Mouse (Mus musculus): ENCODE data around the gene Zfp831. TPM values are rescaled to one million over a fixed set of nuclear protein-coding genes. Genes with fewer than 3 reads are reported as not detected.

Gene Zfp831
- polyA plus RNA-seq, 1 experiment from 2014 or later, result not detected

GRCm38 (mm10) chr2:174735270-174735669 is 91.9 kb downstream of the Zfp831 start:
- Histone ChIP-seq H3K27me3 (ENCODE audit: control insufficient read depth, insufficient read depth, low read length) (no peaks in the 10 kb centered on the region), H3K27ac (ENCODE audit: low read depth, low read length) (no peak overlapping the region), H3K9me3 (ENCODE audit: control insufficient read depth, low read length) (no peaks in the 10 kb centered on the region), H3K4me2 (ENCODE audit: low read depth) (no peak overlapping the region), H3K36me3 (ENCODE audit: control insufficient read depth, insufficient read depth, low read length) (no peaks in the 10 kb centered on the region), H3K9ac (ENCODE audit: low read length) (no peak overlapping the region), H3K4me3 (ENCODE audit: low read depth, low read length) (no peak overlapping the region), H3K4me1 (ENCODE audit: control insufficient read depth, insufficient read depth, low read length) (no peaks in the 10 kb centered on the region)
- DNase-seq (ENCODE audit: low spot score), result no peak
- WGBS, result 94% methylated on average over 1 of the region's 1 CpGs
- ATAC-seq (ENCODE audit: insufficient read depth, low FRiP score, low TSS enrichment), result no peak

GRCm38 (mm10) chr2:174747182-174747581 is 103.8 kb downstream of the Zfp831 start:
- 90% methylated on average over 1 of the region's 1 CpGs for WGBS
- Histone ChIP-seq H3K4me1 (ENCODE audit: control insufficient read depth, insufficient read depth, low read length) (no peaks in the 10 kb centered on the region), H3K27ac (ENCODE audit: low read depth, low read length) (no peak overlapping the region), H3K36me3 (ENCODE audit: control insufficient read depth, insufficient read depth, low read length) (no peaks in the 10 kb centered on the region), H3K9ac (ENCODE audit: low read length) (no peak overlapping the region), H3K4me3 (ENCODE audit: low read depth, low read length) (no peak overlapping the region), H3K4me2 (ENCODE audit: low read depth) (no peak overlapping the region), H3K27me3 (ENCODE audit: control insufficient read depth, insufficient read depth, low read length) (no peaks in the 10 kb centered on the region), H3K9me3 (ENCODE audit: control insufficient read depth, low read length) (no peaks in the 10 kb centered on the region)
- DNase-seq (ENCODE audit: low spot score) (no peak), ATAC-seq (ENCODE audit: insufficient read depth, low FRiP score, low TSS enrichment) (no peak)

GRCm38 (mm10) chr2:174748381-174748780 is 105.0 kb downstream of the Zfp831 start:
- H3K9me3 ChIP-seq (ENCODE audit: control insufficient read depth, low read length), result no peaks in the 10 kb centered on the region
- H3K4me3 ChIP-seq (ENCODE audit: low read depth, low read length), result no peak overlapping the region
- DNase-seq (ENCODE audit: low spot score), result no peak
- no peak overlapping the region for H3K4me2 ChIP-seq (ENCODE audit: low read depth)
- no peak overlapping the region for H3K9ac ChIP-seq (ENCODE audit: low read length)
- no peak overlapping the region for H3K27ac ChIP-seq (ENCODE audit: low read depth, low read length)
- WGBS, result 75% methylated on average over 8 of the region's 8 CpGs
- H3K4me1 ChIP-seq (ENCODE audit: control insufficient read depth, insufficient read depth, low read length), result no peaks in the 10 kb centered on the region
- no peak for ATAC-seq (ENCODE audit: insufficient read depth, low FRiP score, low TSS enrichment)
- H3K36me3 ChIP-seq (ENCODE audit: control insufficient read depth, insufficient read depth, low read length), result no peaks in the 10 kb centered on the region
- no peaks in the 10 kb centered on the region for H3K27me3 ChIP-seq (ENCODE audit: control insufficient read depth, insufficient read depth, low read length)

GRCm38 (mm10) chr2:174753197-174753596 is 109.9 kb downstream of the Zfp831 start:
- no peak for DNase-seq (ENCODE audit: low spot score)
- WGBS, result 91% methylated on average over 1 of the region's 1 CpGs
- no peaks in the 10 kb centered on the region for H3K9me3 ChIP-seq (ENCODE audit: control insufficient read depth, low read length)
- H3K36me3 ChIP-seq (ENCODE audit: control insufficient read depth, insufficient read depth, low read length), result no peaks in the 10 kb centered on the region
- no peaks in the 10 kb centered on the region for H3K27me3 ChIP-seq (ENCODE audit: control insufficient read depth, insufficient read depth, low read length)
- H3K4me2 ChIP-seq (ENCODE audit: low read depth), result no peak overlapping the region
- no peak overlapping the region for H3K27ac ChIP-seq (ENCODE audit: low read depth, low read length)
- H3K4me1 ChIP-seq (ENCODE audit: control insufficient read depth, insufficient read depth, low read length), result no peaks in the 10 kb centered on the region
- H3K9ac ChIP-seq (ENCODE audit: low read length), result no peak overlapping the region
- ATAC-seq (ENCODE audit: insufficient read depth, low FRiP score, low TSS enrichment), result no peak
- no peak overlapping the region for H3K4me3 ChIP-seq (ENCODE audit: low read depth, low read length)

GRCm38 (mm10) chr2:174754231-174754630 is 110.9 kb downstream of the Zfp831 start:
- H3K4me2 ChIP-seq (ENCODE audit: low read depth), result no peak overlapping the region
- H3K27ac ChIP-seq (ENCODE audit: low read depth, low read length), result no peak overlapping the region
- no peaks in the 10 kb centered on the region for H3K9me3 ChIP-seq (ENCODE audit: control insufficient read depth, low read length)
- no peak overlapping the region for H3K9ac ChIP-seq (ENCODE audit: low read length)
- H3K4me3 ChIP-seq (ENCODE audit: low read depth, low read length), result no peak overlapping the region
- no peaks in the 10 kb centered on the region for H3K36me3 ChIP-seq (ENCODE audit: control insufficient read depth, insufficient read depth, low read length)
- DNase-seq (ENCODE audit: low spot score), result no peak
- no peaks in the 10 kb centered on the region for H3K27me3 ChIP-seq (ENCODE audit: control insufficient read depth, insufficient read depth, low read length)
- WGBS, result 75% methylated on average over 1 of the region's 1 CpGs
- ATAC-seq (ENCODE audit: insufficient read depth, low FRiP score, low TSS enrichment), result no peak
- no peaks in the 10 kb centered on the region for H3K4me1 ChIP-seq (ENCODE audit: control insufficient read depth, insufficient read depth, low read length)

GRCm38 (mm10) chr2:174759189-174759588 is 115.9 kb downstream of the Zfp831 start:
- H3K4me1 ChIP-seq (ENCODE audit: control insufficient read depth, insufficient read depth, low read length), result no peaks in the 10 kb centered on the region; the same call in 1 of the 2 replicates
- no peaks in the 10 kb centered on the region for H3K27me3 ChIP-seq (ENCODE audit: control insufficient read depth, insufficient read depth, low read length)
- no peaks in the 10 kb centered on the region for H3K36me3 ChIP-seq (ENCODE audit: control insufficient read depth, insufficient read depth, low read length)
- H3K9me3 ChIP-seq (ENCODE audit: control insufficient read depth, low read length), result no peaks in the 10 kb centered on the region
- H3K4me3 ChIP-seq (ENCODE audit: low read depth, low read length), result no peak overlapping the region
- no peak overlapping the region for H3K9ac ChIP-seq (ENCODE audit: low read length)
- H3K27ac ChIP-seq (ENCODE audit: low read depth, low read length), result no peak overlapping the region
- ATAC-seq (ENCODE audit: insufficient read depth, low FRiP score, low TSS enrichment), result no peak
- DNase-seq (ENCODE audit: low spot score), result no peak
- 94% methylated on average over 4 of the region's 4 CpGs for WGBS
- H3K4me2 ChIP-seq (ENCODE audit: low read depth), result no peak overlapping the region

Other genes starting within 250 kb of the Zfp831 start
- gene Nelfcd, start 227.7 kb upstream of the Zfp831 start, polyA plus RNA-seq (2014; fragmentation: Nextera tagmentation; extraction: Ambion mirVana), result 169 and 172 TPM in 2 replicates
- gene Ctsz, start 204.5 kb upstream of the Zfp831 start, polyA plus RNA-seq (2014; fragmentation: Nextera tagmentation; extraction: Ambion mirVana), result 97.5 and 103 TPM in 2 replicates
- gene Tubb1, start 192.8 kb upstream of the Zfp831 start, polyA plus RNA-seq (2014; fragmentation: Nextera tagmentation; extraction: Ambion mirVana), result 6.5 and 6.6 TPM in 2 replicates
- gene Atp5e, start 179.4 kb upstream of the Zfp831 start, polyA plus RNA-seq (2014; fragmentation: Nextera tagmentation; extraction: Ambion mirVana), result 673 and 698 TPM in 2 replicates
- gene Prelid3b, start 170.5 kb upstream of the Zfp831 start, polyA plus RNA-seq (2014; fragmentation: Nextera tagmentation; extraction: Ambion mirVana), result 121 and 131 TPM in 2 replicates
- gene Edn3, start 117.1 kb downstream of the Zfp831 start, polyA plus RNA-seq (2014; fragmentation: Nextera tagmentation; extraction: Ambion mirVana), result 7.0 and 7.9 TPM in 2 replicates

Data from neural tube, embryonic 11.5 days (tissue).